Mouse (Mus musculus): Measurements from ENCODE around the gene Hspb6. TPM values are rescaled to one million over a fixed set of nuclear protein-coding genes. Genes with fewer than 3 reads are reported as not detected.

The Hspb6 gene
- polyA plus RNA-seq, 1 experiment from 2014 or later = 15.4 TPM

DNA sequence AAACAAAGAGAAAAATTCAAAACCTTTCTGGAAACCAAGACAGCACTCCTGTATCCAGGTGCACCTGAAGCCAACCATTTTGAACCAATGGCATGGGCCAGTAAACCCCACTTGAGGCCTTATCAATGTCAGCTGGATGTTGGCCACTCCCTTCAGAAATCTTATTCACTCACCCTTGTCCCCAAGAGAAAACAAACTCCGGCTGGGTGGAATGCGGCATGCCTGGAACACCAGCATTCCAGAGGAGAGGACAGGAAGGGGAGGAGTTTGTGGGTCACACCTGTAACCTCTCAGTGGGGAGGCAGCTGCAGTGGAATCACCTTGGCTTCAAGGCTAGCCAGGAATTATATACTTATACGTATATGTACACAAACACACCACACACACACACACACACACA lies 50.6 kb downstream of the Hspb6 start:
- no peak for ATAC-seq (ENCODE audit: low FRiP score, low read depth)
- no peaks in the 10 kb centered on the region for H3K9me3 ChIP-seq
- H3K4me2 ChIP-seq (replicated peaks) = no peak overlapping the region
- H3K27me3 ChIP-seq = no peaks in the 10 kb centered on the region
- H3K4me3 ChIP-seq = no peak overlapping the region
- WGBS = 31% methylated on average over 3 of the region's 3 CpGs
- H3K4me1 ChIP-seq = no peaks in the 10 kb centered on the region
- H3K27ac ChIP-seq = no peak overlapping the region
- no peaks in the 10 kb centered on the region for H3K36me3 ChIP-seq
- H3K9ac ChIP-seq = no peak overlapping the region

DNA sequence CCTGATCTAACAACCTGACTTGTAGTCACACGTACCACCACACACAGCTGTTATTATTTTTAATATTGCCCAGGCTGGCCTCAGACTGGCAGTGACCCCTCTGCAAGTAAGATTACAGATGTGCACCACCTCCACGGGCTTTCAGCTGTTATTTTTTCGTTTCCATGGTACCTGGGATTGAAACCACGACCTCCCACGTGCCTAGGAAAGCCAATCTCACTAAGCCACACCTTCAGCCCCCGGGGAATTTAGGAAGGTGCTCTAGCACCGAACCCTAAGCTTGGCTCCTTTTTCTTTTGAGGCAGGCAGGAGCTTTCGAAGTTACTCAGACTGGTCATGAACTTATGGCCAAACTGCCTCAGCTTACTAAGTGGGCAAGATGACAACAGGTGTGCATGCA lies 52.4 kb downstream of the Hspb6 start:
- Histone ChIP-seq H3K36me3 (no peaks in the 10 kb centered on the region), H3K4me3 (no peak overlapping the region), H3K9me3 (no peaks in the 10 kb centered on the region), H3K4me1 (no peaks in the 10 kb centered on the region), H3K4me2 (replicated peaks) (no peak overlapping the region), H3K9ac (0 out of 2 replicates have a peak overlapping the region, but pooled peaks have one; percentile 19), H3K27me3 (no peaks in the 10 kb centered on the region), H3K27ac (no peak overlapping the region)
- no peak for ATAC-seq (ENCODE audit: low FRiP score, low read depth)
- 51% methylated on average over 8 of the region's 8 CpGs for WGBS

DNA sequence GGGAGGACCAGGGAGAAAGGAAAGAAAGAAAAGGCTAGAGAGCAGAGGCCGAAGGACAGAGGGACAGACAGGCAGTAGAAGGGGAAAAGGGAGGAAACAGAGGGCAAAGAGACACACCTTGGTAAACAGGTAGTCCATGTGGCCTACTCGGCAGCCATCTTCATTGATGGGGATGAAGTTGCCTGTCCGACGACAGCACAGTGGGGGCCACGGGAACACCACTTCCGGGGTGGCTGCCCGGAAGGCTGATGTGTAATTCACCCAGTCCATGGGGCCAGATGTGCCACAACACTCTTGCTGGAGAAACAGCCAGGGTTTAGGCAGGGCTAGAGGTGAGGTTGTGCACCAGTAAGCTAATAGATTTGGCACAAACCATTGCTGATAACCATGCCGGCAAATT lies 53.0 kb downstream of the Hspb6 start:
- H3K4me2 ChIP-seq (replicated peaks) = no peak overlapping the region
- no peaks in the 10 kb centered on the region for H3K27me3 ChIP-seq
- no peak overlapping the region for H3K27ac ChIP-seq
- H3K4me1 ChIP-seq = no peaks in the 10 kb centered on the region
- no peaks in the 10 kb centered on the region for H3K36me3 ChIP-seq
- ATAC-seq (ENCODE audit: low FRiP score, low read depth) = no peak
- H3K9me3 ChIP-seq = no peaks in the 10 kb centered on the region
- H3K4me3 ChIP-seq = no peak overlapping the region
- 85% methylated on average over 8 of the region's 8 CpGs for WGBS
- H3K9ac ChIP-seq = 0 out of 2 replicates have a peak overlapping the region, but pooled peaks have one; percentile 19

Small RNA genes lying within 50 kb of the gene (microRNA-seq; reads per million reads assigned to microRNA genes)
- gene Gm38670 = 0.70 reads per million
- gene Mir3569 = not detected

Other genes starting within 250 kb of the Hspb6 start
- 94.2 and 99.2 TPM in 2 replicates for gene Alkbh6, start 243.5 kb upstream of the Hspb6 start, polyA plus RNA-seq (2015; fragmentation: Nextera tagmentation; extraction: Ambion mirVana)
- 89.9 and 90.4 TPM in 2 replicates for gene Syne4, start 237.4 kb upstream of the Hspb6 start, polyA plus RNA-seq (2015; fragmentation: Nextera tagmentation; extraction: Ambion mirVana)
- 0.95 and 1.2 TPM in 2 replicates for gene E130208F15Rik, start 230.4 kb upstream of the Hspb6 start, polyA plus RNA-seq (2015; fragmentation: Nextera tagmentation; extraction: Ambion mirVana)
- gene Sdhaf1, start 228.3 kb upstream of the Hspb6 start, polyA plus RNA-seq (2015; fragmentation: Nextera tagmentation; extraction: Ambion mirVana) = 20.0 and 22.4 TPM in 2 replicates
- 6.8 and 7.5 TPM in 2 replicates for gene Lrfn3, start 189.4 kb upstream of the Hspb6 start, polyA plus RNA-seq (2015; fragmentation: Nextera tagmentation; extraction: Ambion mirVana)
- gene Tyrobp, start 138.4 kb upstream of the Hspb6 start, polyA plus RNA-seq (2015; fragmentation: Nextera tagmentation; extraction: Ambion mirVana) = 29.7 and 32.7 TPM in 2 replicates
- gene Hcst, start 132.3 kb upstream of the Hspb6 start, polyA plus RNA-seq (2015; fragmentation: Nextera tagmentation; extraction: Ambion mirVana) = 0.64 and 0.68 TPM in 2 replicates
- gene Nfkbid, start 130.4 kb upstream of the Hspb6 start, polyA plus RNA-seq (2015; fragmentation: Nextera tagmentation; extraction: Ambion mirVana) = 1.3 and 2.0 TPM in 2 replicates
- 38.4 and 44.2 TPM in 2 replicates for gene Aplp1, start 106.6 kb upstream of the Hspb6 start, polyA plus RNA-seq (2015; fragmentation: Nextera tagmentation; extraction: Ambion mirVana)
- 0.20 and 0.23 TPM in 2 replicates for gene Kirrel2, start 94.5 kb upstream of the Hspb6 start, polyA plus RNA-seq (2015; fragmentation: Nextera tagmentation; extraction: Ambion mirVana)
- 0.09 TPM in 2 replicates for gene Nphs1, start 93.9 kb upstream of the Hspb6 start, polyA plus RNA-seq (2015; fragmentation: Nextera tagmentation; extraction: Ambion mirVana)
- gene Prodh2, start 58.6 kb upstream of the Hspb6 start, polyA plus RNA-seq (2015; fragmentation: Nextera tagmentation; extraction: Ambion mirVana) = 0.32 TPM in 1 of 2 replicates, not detected in the other
- gene Arhgap33, start 17.1 kb upstream of the Hspb6 start, polyA plus RNA-seq (2015; fragmentation: Nextera tagmentation; extraction: Ambion mirVana) = 11.4 and 11.6 TPM in 2 replicates
- 13.9 TPM in 2 replicates for gene Proser3, start 121 bp downstream of the Hspb6 start, polyA plus RNA-seq (2015; fragmentation: Nextera tagmentation; extraction: Ambion mirVana)
- gene Lin37, start 7.7 kb downstream of the Hspb6 start, polyA plus RNA-seq (2015; fragmentation: Nextera tagmentation; extraction: Ambion mirVana) = 44.2 and 48.3 TPM in 2 replicates
- 81.3 and 91.1 TPM in 2 replicates for gene U2af1l4, start 11.1 kb downstream of the Hspb6 start, polyA plus RNA-seq (2015; fragmentation: Nextera tagmentation; extraction: Ambion mirVana)
- 13.8 and 14.1 TPM in 2 replicates for gene Gm49396, start 11.2 kb downstream of the Hspb6 start, polyA plus RNA-seq (2015; fragmentation: Nextera tagmentation; extraction: Ambion mirVana)
- gene Psenen, start 11.4 kb downstream of the Hspb6 start, polyA plus RNA-seq (2015; fragmentation: Nextera tagmentation; extraction: Ambion mirVana) = 134 and 141 TPM in 2 replicates
- 3.2 and 4.9 TPM in 2 replicates for gene Igflr1, start 13.2 kb downstream of the Hspb6 start, polyA plus RNA-seq (2015; fragmentation: Nextera tagmentation; extraction: Ambion mirVana)
- gene Kmt2b, start 36.5 kb downstream of the Hspb6 start, polyA plus RNA-seq (2015; fragmentation: Nextera tagmentation; extraction: Ambion mirVana) = 11.0 and 12.6 TPM in 2 replicates
- gene Zbtb32, start 46.7 kb downstream of the Hspb6 start, polyA plus RNA-seq (2015; fragmentation: Nextera tagmentation; extraction: Ambion mirVana) = 0.23 and 0.60 TPM in 2 replicates
- 1.5 and 1.7 TPM in 2 replicates for gene Upk1a, start 60.7 kb downstream of the Hspb6 start, polyA plus RNA-seq (2015; fragmentation: Nextera tagmentation; extraction: Ambion mirVana)
- gene Cox6b1, start 74.0 kb downstream of the Hspb6 start, polyA plus RNA-seq (2015; fragmentation: Nextera tagmentation; extraction: Ambion mirVana) = 766 and 797 TPM in 2 replicates
- not detected in 2 replicates for gene Etv2, start 83.7 kb downstream of the Hspb6 start, polyA plus RNA-seq (2015; fragmentation: Nextera tagmentation; extraction: Ambion mirVana)
- gene Rbm42, start 98.1 kb downstream of the Hspb6 start, polyA plus RNA-seq (2015; fragmentation: Nextera tagmentation; extraction: Ambion mirVana) = 127 and 130 TPM in 2 replicates
- 45.3 and 50.0 TPM in 2 replicates for gene Haus5, start 112.8 kb downstream of the Hspb6 start, polyA plus RNA-seq (2015; fragmentation: Nextera tagmentation; extraction: Ambion mirVana)
- gene Pmis2, start 119.4 kb downstream of the Hspb6 start, polyA plus RNA-seq (2015; fragmentation: Nextera tagmentation; extraction: Ambion mirVana) = not detected in 2 replicates
- not detected in 2 replicates for gene 2200002J24Rik, start 146.7 kb downstream of the Hspb6 start, polyA plus RNA-seq (2015; fragmentation: Nextera tagmentation; extraction: Ambion mirVana)
- gene Atp4a, start 160.0 kb downstream of the Hspb6 start, polyA plus RNA-seq (2015; fragmentation: Nextera tagmentation; extraction: Ambion mirVana) = 0.09 and 0.40 TPM in 2 replicates
- gene Tmem147, start 177.4 kb downstream of the Hspb6 start, polyA plus RNA-seq (2015; fragmentation: Nextera tagmentation; extraction: Ambion mirVana) = 187 and 189 TPM in 2 replicates
- gene Gapdhs, start 191.5 kb downstream of the Hspb6 start, polyA plus RNA-seq (2015; fragmentation: Nextera tagmentation; extraction: Ambion mirVana) = 0.51 and 0.71 TPM in 2 replicates
- gene Sbsn, start 199.3 kb downstream of the Hspb6 start, polyA plus RNA-seq (2015; fragmentation: Nextera tagmentation; extraction: Ambion mirVana) = 1.6 and 2.2 TPM in 2 replicates
- 7.3 and 11.9 TPM in 2 replicates for gene Dmkn, start 211.6 kb downstream of the Hspb6 start, polyA plus RNA-seq (2015; fragmentation: Nextera tagmentation; extraction: Ambion mirVana)
- 51.5 and 65.4 TPM in 2 replicates for gene Krtdap, start 235.7 kb downstream of the Hspb6 start, polyA plus RNA-seq (2015; fragmentation: Nextera tagmentation; extraction: Ambion mirVana)